Mouse (Mus musculus): ENCODE measurements around the gene Zyg11a. TPM values are rescaled to one million over a fixed set of nuclear protein-coding genes. Genes with fewer than 3 reads are reported as not detected.

Gene Zyg11a
- polyA plus RNA-seq, 1 experiment from 2014 or later = 0.31 TPM

Other genes with a start within 250 kb of the Zyg11a start
- gene Slc1a7, start 249.7 kb downstream of the Zyg11a start, polyA plus RNA-seq (2014; fragmentation: Nextera tagmentation; extraction: Ambion mirVana) = not detected in 2 replicates
- 0.33 and 0.43 TPM in 2 replicates for gene Podn, start 121.6 kb downstream of the Zyg11a start, polyA plus RNA-seq (2014; fragmentation: Nextera tagmentation; extraction: Ambion mirVana)
- 207 and 224 TPM in 2 replicates for gene Scp2, start 73.0 kb downstream of the Zyg11a start, polyA plus RNA-seq (2014; fragmentation: Nextera tagmentation; extraction: Ambion mirVana)
- gene Echdc2, start 52.6 kb downstream of the Zyg11a start, polyA plus RNA-seq (2014; fragmentation: Nextera tagmentation; extraction: Ambion mirVana) = 13.1 and 14.7 TPM in 2 replicates
- gene Zyg11b, start 83.0 kb upstream of the Zyg11a start, polyA plus RNA-seq (2014; fragmentation: Nextera tagmentation; extraction: Ambion mirVana) = 18.6 and 22.2 TPM in 2 replicates
- gene Coa7, start 110.1 kb upstream of the Zyg11a start, polyA plus RNA-seq (2014; fragmentation: Nextera tagmentation; extraction: Ambion mirVana) = 42.1 and 53.1 TPM in 2 replicates
- 2.0 and 3.2 TPM in 2 replicates for gene Shisal2a, start 165.3 kb upstream of the Zyg11a start, polyA plus RNA-seq (2014; fragmentation: Nextera tagmentation; extraction: Ambion mirVana)
- gene Gpx7, start 188.9 kb upstream of the Zyg11a start, polyA plus RNA-seq (2014; fragmentation: Nextera tagmentation; extraction: Ambion mirVana) = 47.3 and 52.8 TPM in 2 replicates
- gene Tut4, start 241.4 kb upstream of the Zyg11a start, polyA plus RNA-seq (2014; fragmentation: Nextera tagmentation; extraction: Ambion mirVana) = 65.8 and 105 TPM in 2 replicates